Mouse (Mus musculus): ENCODE data around the gene Olfr555.
A peak's percentile ranks its signal among the peaks of the same experiment; 100 is the strongest.
"Not testable (repeated sequence)": the region's sequence is repeated elsewhere in the genome, so short reads cannot be mapped to it uniquely, and the experiment has no call there.

The Olfr555 gene

GRCm38 (mm10) chr7:102658523-102658922, at the start of gene Olfr555:
TSS of gene Olfr555 (plus strand) at chr7:102658823.
- DNase-seq (ENCODE audit: low spot score in 2 of 2), result no peak

GRCm38 (mm10) chr7:102618118-102618517, 40.5 kb upstream of the Olfr555 start, which contains the start of gene Olfr553:
TSS of gene Olfr553 (minus strand) at chr7:102618218.
- DNase-seq (ENCODE audit: low spot score in 2 of 2), result no peak

- no peak for DNase-seq (ENCODE audit: low spot score in 2 of 2)
Measured at GRCm38 (mm10) chr7:102619608-102620007, 39.0 kb upstream of the Olfr555 start.

- not testable (repeated sequence) for DNase-seq (ENCODE audit: low spot score in 2 of 2)
Measured at GRCm38 (mm10) chr7:102620368-102620767, 38.3 kb upstream of the Olfr555 start.

- peak in 1 of 2 experiments; percentile 30 for DNase-seq (ENCODE audit: low spot score in 2 of 2)
Measured at GRCm38 (mm10) chr7:102636665-102637064, 22.0 kb upstream of the Olfr555 start.

GRCm38 (mm10) chr7:102638132-102638531, 20.5 kb upstream of the Olfr555 start, which contains the start of gene Olfr554:
TSS of gene Olfr554 (plus strand) at chr7:102638432.
- no peak for DNase-seq (ENCODE audit: low spot score in 2 of 2)

- not testable (repeated sequence) for DNase-seq (ENCODE audit: low spot score in 2 of 2)
Measured at GRCm38 (mm10) chr7:102644945-102645344, 13.7 kb upstream of the Olfr555 start.

GRCm38 (mm10) chr7:102664599-102664998, 6.0 kb downstream of the Olfr555 start, which contains the start of gene Olfr556:
TSS of gene Olfr556 (plus strand) at chr7:102664899.
- no peak for DNase-seq (ENCODE audit: low spot score in 2 of 2)

GRCm38 (mm10) chr7:102665378-102665777, 6.8 kb downstream of the Olfr555 start:
- DNase-seq (ENCODE audit: low spot score in 2 of 2), result no peak

- no peak for DNase-seq (ENCODE audit: low spot score in 2 of 2)
Measured at GRCm38 (mm10) chr7:102676225-102676624, 17.6 kb downstream of the Olfr555 start.

- DNase-seq (ENCODE audit: low spot score in 2 of 2), result no peak
Measured at GRCm38 (mm10) chr7:102681916-102682315, 23.3 kb downstream of the Olfr555 start.

GRCm38 (mm10) chr7:102686944-102687501, 28.4 kb downstream of the Olfr555 start, which contains the start of gene Trim68:
TSS of gene Trim68 (minus strand) at chr7:102687327.
- peak; percentile 61 to 74 for DNase-seq (ENCODE audit: low spot score in 2 of 2)

- peak in 1 of 2 experiments; percentile 12 for DNase-seq (ENCODE audit: low spot score in 2 of 2)
Measured at GRCm38 (mm10) chr7:102695358-102696125, 36.9 kb downstream of the Olfr555 start, which contains the start of gene Olfr557. TSS of gene Olfr557 (plus strand) at chr7:102695910.

- no peak for DNase-seq (ENCODE audit: low spot score in 2 of 2)
Measured at GRCm38 (mm10) chr7:102698461-102698860, 39.8 kb downstream of the Olfr555 start.

- DNase-seq (ENCODE audit: low spot score in 2 of 2), result no peak
Measured at GRCm38 (mm10) chr7:102701915-102702314, 43.3 kb downstream of the Olfr555 start, which contains the start of gene Olfr558. TSS of gene Olfr558 (plus strand) at chr7:102702215.

Data from cerebellum, postnatal 4 days (tissue).